Mouse (Mus musculus) v-Abl transformed pro-B cells (cell line): ENCODE results near the gene Zc3h8.

Source experiments
- in situ Hi-C, 2 experiments: fragments of 400-800 bp; cut with MboI; formaldehyde crosslinking; loops; one replicate each; pipeline ENCODE4 v1.15.1; 2025; ENCODE audit not compliant: unreplicated experiment in 2 of 2

The Zc3h8 gene

DNA sequence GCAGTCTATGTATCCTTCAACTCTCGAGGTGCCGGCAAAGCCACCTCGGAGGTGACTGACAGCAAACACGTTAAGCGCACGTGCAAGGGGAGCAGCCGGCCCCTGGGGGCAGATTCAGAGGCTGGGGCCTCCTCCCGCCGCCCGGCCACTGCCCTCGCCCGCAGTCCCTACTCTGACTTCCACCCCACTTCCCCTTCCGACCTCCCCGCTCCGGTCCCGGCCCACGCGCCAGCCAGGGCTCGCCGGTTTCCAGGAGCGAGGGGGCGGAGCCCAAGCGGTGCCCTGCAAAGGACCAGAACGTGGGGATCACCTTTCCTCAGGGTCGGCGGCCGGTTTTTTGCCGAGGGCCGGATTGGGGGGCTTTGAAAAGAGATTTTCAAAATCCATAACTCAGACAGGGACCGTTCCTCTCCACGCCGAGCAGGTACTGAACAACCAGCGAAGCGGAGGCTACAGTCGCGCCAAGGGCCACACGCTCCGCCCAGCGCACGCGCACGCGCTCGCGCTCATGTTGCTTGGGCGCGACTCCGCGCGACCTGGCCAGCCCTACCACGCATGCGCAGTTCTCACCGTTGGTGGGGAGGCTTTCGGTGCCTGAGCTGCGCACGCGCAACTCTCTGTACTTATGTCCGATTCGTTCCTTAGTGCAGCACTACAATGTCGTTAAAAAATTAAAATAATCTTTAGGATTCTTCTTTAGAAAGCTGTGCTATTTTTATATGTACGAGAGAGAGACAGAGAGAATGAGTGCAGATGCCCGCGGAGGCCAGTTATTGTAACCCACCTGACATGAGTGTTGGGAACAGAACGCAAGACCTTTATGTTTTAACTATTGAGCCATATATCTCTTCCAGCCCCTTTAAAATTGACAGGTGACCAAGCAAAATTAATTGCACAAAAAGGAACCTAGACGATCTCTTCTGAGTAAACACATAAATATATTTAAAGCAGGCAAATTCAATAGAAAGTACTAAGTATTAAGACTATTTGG, at the start of gene Zc3h8:
Gene Zc3h8, minus strand, starts transcription at position 540 of the 991 bp plus-strand sequence.
- in situ Hi-C loops, result loop anchor here (10.0 kb wide), 1 partner anchor 249 kb away; the partner anchor contains the start of gene Mertk (in 2 of the 2)

DNA sequence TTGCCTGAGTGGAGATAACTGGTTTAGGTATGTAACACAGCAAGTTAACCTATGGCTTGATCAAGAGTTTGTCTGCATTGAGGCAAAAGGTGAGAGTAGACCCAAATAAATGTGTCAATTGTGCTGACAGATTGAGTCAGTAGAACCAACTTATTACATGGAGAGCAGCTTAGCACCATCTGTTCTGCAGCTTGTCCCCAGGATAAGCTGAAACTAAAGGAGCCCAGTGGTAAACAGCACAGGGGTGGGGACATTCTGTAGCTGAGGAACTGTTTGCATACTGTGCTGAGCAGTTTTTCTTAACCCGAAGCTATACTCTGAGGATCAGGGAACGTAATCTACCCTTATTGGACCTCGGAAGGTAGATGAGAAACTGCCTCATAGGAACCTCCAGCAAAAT, 40.9 kb upstream of the Zc3h8 start:
- in situ Hi-C loops, result no loop called here

DNA sequence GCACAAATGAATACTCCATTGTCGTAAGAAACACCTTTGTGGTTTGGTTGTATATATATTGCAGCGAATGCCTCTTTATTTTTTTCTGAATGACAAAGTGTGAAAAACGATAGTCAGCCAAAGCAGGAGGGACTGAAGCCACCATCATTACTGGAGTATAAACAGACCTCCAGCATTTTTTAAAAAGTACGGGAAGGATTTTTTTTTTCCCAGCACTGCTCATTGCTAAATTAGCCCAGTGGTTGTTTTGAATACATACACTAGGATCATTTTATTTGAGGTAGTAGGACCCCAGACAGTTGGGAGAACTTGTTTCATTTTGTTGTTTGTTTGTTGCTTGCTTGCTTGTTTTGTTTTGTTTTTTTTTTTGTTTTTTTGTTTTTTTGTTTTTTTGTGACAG, 31.7 kb upstream of the Zc3h8 start:
- in situ Hi-C loops, result no loop called here

DNA sequence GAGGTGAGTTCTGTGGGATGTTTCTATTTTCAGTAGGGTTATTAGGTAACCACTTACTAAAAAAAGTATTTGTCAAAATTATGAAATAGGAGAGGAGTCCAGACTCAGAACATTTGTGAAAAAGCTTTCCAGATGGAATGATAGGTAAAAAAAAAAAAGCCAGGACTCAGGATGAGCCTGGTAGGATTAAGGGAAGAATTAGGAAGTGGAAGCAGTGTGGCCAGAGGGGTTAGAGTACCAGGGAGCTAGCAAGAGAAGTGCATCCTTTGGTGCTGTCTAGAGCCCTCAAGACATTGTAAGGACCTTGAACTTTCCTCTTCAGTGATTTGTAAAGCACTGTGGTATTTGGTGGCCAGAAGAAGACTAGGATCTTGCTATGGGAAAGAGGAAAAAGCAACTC, 28.4 kb upstream of the Zc3h8 start:
- in situ Hi-C loops, result no loop called here

DNA sequence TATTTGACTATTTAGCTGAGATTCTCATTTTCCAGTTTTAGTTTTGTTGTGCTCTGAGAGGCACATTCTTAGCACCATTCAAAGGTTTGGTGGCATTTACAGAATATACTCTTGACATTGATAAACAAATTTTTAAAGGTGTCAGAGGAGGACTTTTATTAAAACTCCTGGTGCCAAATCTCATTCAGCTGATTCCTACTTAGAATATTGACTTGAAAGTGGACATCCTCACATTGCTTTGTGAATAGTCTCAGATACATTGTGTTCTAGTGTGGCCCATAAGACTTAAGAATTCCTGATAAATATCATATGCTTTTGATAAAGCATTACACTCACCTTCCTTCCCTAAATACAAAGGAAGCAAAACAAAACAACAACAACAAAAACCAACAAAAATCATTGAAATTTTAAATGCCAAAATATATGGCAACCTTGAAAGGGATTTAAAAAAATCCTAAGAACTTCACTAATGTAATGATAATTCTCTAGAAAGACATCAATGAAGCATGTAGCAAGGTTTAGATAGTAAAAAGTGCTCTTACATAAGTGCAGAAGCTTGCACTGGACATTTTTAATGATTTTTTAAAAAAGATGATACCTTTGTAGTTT, 24.7 kb upstream of the Zc3h8 start:
- in situ Hi-C loops, result no loop called here

DNA sequence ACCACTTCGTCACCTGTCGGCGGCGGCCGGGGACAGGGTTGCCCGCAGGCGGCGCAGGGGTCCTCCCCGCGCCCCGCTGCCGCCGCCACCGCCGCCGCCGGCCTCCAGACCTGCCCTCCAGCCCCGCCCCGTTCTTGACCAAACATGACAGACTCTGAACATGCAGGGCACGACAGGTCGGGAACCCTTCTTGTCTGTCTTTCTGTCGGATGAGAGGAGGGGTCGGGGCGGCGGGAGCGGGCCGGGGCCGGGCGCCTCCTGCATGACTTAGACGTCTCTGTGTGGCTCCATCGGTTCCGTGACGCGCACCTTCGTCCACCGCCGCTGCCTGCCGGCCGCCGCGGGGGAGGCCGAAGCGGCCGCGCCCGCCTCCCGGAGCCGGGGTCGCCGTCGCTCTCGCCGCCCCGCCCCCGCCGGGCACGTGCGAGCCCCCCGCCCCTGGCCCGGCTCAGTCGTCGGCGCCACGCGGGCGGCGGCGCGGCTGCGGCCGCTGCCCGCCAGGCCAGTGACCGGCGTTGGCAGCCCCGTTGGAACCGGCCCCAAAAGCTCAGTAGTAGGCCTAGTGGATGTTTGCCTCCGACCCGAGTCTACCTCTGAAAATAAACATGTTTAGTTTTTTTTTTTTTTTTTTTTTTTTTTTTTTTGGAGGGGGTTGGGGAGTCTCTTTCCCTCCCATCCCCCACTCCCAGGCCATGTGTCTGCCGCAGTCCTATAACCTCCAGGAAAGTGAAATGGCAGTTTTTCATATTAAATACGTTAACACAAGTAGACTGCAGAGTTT, 24.0 kb upstream of the Zc3h8 start, which contains the start of gene Gm10762:
Gene Gm10762, minus strand, starts transcription at position 65 of the 781 bp plus-strand sequence.
- in situ Hi-C loops, result no loop called here

DNA sequence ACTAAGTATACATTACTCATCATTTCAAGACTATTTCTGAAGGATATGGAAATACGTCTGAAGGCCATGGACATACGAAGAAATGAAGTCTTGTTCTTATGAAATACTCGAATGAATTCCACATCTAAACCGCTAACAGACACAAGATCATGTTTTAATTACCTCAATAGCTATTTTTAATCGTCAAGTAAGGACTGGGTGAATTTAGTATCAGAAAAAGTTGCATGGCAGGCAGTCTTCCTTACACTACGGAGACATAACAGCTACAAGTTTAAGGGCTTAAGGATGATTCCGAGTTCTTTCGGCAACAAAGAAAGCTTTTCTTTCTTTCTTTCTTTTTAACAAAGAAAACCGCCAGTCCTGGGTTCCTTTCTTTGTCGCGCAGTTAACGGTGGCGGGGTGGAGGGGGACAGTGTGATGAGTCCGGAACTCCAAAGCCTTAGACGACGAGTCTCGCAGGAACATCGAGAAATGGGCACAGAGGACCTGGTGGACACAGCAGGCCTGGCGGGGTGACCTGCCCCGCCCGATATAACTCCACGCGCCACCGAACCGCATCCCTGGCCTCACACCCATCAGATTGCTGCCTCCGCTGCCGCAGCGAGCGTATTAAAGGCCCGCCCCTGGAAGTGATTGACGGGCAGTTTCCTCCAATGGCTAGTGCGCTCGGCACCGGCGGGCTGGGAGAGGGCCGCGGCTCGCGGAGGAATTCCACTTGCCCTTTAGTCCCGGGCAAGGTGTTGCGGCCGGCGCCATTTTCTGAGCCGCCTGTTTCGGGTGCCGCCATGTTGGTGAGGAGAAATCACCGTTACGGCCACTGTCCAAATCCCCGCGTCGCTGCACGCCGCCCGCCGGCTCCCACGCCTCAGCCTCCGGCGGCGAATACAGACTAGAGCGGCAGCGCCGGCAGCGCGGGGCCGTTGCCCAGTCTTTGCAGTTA, 23.0 kb upstream of the Zc3h8 start, which contains the start of gene Zc3h6:
Gene Zc3h6, plus strand, starts transcription at position 762 of the 940 bp plus-strand sequence.
- in situ Hi-C loops, result no loop called here

DNA sequence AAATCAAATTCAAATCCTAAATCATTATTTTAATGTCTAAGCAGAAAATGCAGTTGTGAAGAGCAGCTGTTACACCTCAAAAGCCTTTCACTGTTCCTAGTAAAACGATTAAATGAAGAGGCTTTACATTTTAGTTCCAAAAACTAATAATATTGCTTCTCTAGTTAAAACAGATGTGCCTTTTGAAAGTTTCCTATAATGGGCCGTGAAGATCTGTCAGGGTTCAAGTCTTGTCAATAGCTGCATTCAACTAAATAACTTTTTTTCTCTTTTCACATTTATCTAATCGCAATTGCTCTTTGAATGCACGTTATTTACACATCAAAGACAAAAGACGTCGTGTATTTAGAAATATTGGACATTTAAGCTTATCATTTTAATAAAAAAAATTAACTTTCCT, 22.4 kb upstream of the Zc3h8 start:
- in situ Hi-C loops, result no loop called here

DNA sequence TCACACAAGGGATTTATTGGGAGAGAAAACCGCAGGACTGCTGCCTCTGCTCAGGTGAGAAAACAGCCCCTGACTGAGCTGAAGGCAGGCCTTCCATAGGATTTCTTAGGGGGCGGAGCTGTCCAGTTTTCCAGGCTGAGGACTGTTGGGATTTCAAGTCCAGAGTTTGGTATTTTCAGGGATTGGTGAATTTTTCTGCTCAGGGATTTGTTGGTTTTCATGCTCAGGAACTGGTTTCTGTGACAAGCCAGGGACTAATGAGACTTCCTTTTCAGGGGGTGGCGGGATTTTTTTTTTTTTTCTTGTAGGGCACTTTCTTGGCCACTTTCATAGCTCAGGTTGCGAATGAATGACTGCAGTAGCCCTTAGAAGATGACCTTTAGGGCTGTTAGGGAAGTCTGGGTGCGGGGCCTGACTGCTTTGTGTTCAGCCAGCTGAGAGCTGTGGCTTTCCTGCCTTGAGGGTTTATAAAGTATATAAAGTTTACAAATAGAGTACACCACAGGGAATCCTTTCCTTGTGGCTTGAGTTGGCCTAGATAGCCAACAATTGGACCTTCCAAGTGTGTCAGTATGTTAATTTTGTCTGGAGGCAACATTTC, 21.7 kb upstream of the Zc3h8 start:
- in situ Hi-C loops, result no loop called here

DNA sequence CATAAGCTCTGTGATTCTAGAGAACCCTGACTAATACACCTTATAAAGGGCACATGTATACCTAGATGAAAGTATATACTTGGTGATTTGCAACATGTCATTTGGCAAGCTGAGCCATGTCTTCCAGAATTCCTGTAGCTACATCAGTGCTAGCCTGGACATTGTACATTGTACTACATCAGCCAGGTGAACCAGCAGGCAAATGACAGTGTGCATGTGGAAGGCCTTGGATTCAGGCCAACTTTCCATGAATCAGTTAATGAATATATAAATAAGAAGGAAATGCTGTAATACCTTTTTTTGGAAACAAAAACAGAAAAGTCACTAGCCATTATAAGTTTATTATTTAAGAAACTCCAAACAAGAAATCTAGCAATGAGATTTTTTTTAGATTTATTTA, 10.3 kb upstream of the Zc3h8 start:
- in situ Hi-C loops, result no loop called here

DNA sequence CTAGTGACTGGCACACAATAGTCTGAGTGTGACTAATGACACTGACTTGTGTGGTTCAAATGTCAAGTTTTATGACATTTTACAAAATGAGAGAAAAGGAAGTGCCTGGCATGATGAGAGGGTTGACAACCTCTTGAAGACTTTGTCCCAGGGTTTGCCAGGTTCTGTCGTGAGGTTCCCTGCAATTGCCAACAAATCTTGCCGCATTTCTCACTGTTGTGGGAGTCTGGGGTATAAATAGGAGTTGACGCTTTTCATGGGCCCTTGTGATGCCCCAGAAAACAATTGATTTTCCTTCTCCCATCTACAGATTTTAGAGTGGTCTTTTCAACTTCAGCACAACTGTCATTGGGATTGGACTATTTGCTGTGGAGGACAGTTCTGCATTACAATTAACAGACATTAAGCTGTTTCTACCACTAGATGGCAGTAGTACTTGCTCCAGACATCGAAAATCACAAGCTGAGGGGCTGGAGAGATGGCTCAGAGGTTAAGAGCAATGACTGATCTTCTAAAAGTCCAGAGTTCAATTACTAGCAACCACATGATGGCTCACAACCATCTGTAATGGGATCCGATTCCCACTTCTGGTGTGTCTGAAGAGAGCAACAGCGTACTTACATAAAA, 4.2 kb upstream of the Zc3h8 start:
- in situ Hi-C loops, result loop anchor here (5.0 to 10.0 kb wide), 5 partner anchors 109 to 309 kb away; partner anchors contain the start of gene Mertk (in 2 of the 2)

DNA sequence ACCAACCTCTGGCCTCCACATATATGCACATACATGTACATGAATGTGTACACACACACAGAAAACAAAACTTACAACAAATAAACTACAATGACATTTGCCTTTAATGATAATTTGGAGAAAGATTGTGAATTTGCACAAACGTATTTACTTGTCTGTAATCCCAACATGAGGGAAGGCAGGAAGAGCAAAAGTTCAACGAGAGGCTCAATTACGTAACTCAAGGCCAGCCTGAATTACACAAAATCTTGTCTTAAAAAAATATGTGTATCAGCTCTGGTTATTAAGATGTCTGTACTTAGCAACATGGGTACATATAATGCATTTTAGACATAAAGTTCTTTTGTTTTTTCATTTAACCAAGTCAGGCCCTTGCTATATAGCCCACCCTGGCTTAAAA, 7.6 kb downstream of the Zc3h8 start:
- in situ Hi-C loops, result no loop called here

DNA sequence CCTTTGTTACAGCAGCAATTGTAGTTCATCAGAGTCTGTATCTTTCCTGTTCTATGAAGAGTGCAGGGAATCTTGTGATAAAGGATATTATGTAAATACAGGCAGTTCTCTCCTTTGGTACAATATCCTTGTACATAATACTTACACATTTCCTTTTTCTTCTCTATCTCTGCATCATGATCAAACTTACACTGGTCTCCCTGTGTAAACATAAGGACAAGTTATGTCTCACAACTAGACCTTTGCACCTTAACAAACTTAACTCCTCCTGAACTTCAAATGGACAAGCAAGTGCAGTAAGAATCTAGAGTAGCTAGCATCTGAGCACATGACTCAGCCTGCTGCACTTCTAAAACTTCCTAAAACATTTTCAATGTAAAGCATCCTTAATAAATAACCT, 13.2 kb downstream of the Zc3h8 start:
- in situ Hi-C loops, result no loop called here

DNA sequence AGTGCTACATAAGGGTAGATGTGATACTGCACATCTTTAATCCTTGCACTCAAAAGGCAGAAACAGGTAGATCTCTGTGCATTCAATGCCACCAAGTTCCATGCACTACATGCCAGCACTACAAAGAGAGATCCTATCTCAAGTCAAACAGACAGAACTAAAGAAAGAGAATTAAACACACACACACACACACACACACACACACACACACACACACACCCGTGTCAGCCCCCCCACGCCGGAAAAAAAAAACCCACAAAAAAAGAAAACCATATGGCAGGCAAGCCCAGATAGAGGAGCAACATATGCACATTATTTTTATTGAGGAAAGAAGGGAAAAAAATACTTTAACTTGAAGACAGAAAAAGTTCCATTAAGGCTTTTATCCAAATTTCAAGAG, 15.4 kb downstream of the Zc3h8 start:
- in situ Hi-C loops, result no loop called here

DNA sequence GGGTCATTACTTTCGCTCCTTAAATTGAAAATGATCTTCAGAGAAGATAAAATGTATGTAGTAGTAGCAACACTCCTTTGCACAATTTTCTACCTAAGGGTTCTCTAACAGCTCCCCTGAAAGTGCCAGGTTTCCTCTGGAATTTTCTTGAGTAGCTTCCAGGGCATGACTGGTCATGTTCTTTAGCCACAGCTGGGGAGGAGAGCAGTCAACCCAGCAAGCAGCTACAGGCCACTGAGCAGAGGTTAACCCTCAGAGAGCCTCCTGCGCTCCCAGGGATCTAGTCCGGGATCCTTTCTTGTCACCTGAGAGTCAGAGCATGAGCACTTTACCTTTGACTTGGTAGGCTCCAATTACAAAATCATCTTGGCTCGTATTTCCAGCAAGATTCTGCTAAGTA, 19.1 kb downstream of the Zc3h8 start:
- in situ Hi-C loops, result no loop called here

DNA sequence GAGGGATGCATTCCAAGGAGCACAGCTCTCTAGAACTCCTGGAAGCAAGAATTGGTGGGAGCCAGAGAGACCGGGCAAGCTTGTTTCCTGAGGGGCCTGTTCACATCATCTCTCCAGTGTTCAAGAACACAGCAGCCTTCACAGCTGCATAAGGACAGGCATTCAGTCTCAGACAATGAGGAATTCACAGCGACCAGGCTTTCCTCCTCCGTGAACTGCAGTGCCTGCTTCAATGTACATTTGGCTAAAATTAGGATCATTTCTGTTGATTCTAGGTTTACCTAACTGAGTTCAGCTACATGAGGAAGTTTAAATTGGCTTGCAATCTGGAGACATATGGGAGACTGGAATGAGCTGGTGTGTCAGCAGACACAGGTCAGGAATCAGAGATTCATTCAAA, 27.3 kb downstream of the Zc3h8 start:
- in situ Hi-C loops, result no loop called here

DNA sequence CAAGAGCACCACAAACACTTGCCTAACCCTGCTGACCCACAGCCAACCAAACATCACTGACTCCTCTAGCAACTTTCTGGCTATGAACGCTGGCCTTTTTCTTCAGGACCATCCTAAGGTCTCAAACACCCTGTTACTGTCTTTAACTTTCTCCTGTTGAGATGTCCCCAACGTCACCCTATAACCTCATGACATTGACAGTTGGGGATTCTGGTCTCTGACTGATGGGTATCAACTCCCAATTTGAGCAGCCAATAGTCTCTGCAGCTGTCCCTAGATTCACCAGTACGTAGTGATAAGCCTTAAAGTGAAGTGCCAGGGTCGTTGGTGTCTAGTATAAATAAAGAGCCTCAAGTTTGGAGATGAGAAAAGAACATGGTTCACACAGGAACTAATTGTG, 28.9 kb downstream of the Zc3h8 start:
- in situ Hi-C loops, result no loop called here

DNA sequence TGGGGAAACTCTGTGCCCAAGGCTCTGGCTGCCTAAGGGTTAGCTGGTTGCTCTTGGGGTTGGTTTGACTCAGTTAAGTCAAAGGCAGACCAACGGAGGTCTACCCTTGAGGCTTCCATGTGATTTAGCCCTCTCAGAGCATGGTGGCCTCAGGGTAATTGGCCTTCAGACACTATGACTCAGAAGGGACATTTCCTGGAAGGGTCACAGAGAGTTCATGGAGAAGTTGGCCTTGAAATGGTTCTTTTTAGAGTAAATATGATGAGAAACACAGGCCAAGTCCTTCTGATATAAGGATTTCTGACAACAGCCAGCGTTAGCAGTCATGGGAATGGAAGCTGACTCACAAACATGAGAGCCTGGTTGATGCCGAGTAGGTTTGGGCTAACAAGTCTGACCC, 40.2 kb downstream of the Zc3h8 start:
- in situ Hi-C loops, result no loop called here

DNA sequence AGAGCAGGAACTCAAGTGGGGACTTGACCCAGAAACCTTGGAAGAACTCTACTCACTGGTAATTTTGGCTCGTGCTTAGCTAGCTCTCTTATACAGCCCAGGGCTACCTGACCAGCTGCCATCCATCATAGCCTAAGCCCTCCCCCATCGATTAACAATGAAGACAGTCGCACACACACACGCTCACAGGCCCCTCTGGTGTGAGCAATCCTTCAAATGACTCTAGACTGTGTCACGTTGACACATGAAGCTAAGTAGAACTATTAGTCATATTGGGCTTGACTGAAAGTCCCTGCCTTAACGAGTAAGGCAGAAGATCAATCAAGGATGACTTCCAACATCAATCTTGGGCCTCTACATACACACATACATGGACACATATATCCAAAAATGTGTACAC, 41.0 kb downstream of the Zc3h8 start:
- in situ Hi-C loops, result no loop called here
